Mouse (Mus musculus) testis, postnatal 14 days (tissue): Measurements from ENCODE around the gene Ulk4.
"Not testable (repeated sequence)": the region's sequence is repeated elsewhere in the genome, so short reads cannot be mapped to it uniquely, and the experiment has no call there.

Experiments used
- DNase-seq: peaks from one replicate; pipeline ENCODE4 v3.0.0; 2021; ENCODE audit warnings: low spot score

Ulk4 gene

GRCm38 (mm10) chr9:121061820-121062623 is 215.0 kb downstream of the Ulk4 start:
- DNase-seq = no peak

DNA sequence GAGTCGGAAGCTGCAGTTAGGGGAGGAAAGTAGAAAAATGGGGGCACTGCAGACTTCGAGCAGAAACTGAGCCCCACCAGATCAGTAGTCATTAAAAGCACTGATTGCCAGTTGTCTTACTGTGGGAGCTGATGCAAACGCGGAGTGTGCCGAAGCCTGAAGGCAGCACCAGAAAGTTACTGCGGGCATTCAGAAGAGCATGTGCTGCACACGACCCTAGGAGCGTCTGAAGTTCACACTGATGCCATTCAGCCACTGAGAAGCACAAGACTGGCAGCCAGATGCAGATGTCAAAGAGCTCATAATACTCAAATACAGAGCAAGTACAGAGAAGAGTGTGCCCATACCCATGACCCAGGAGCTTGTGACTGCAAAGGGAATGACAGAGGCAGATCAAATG is 216.7 kb downstream of the Ulk4 start:
- no peak for DNase-seq

GRCm38 (mm10) chr9:121059286-121059685 is 217.7 kb downstream of the Ulk4 start:
- no peak for DNase-seq

DNA sequence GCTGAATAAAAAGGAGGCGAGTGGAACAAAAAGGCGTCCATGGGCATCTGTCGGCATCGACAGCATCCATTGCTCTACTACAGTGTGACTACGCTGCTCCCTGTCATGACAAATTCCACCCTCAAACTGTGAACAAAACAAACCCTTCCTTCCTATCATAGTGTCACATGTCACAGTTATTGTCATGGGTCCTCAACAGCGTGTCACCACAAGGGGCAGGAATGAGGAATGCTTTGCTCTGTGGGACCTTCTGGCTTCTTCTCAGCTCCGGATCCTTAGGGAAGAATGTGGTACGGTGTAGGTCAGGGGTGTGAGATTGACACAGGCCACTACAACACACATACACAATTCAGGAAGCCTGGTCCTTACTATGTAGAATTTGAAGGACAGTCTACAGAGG is 218.5 kb downstream of the Ulk4 start:
- no peak for DNase-seq

DNA sequence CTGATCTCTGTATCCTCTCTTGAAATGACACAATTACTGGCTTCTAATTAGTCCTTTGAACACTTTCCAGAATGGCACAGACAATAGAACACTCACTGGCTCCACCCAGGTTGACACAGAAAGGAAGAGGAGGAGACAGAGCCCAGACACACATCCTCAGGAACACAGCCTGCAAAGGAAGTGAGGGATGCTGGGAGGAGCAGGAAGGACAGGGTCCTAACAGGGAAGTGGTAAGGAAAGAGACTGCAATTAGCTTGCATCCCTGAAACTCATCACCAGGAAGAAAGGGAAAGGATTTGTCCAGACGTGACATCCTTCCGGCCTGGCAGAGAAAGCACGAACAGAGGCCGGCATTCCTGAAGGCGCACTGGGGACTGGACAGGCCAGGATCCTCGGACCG is 218.9 kb downstream of the Ulk4 start:
- no peak for DNase-seq

- no peak for DNase-seq
Measured at GRCm38 (mm10) chr9:121057401-121057800, 219.6 kb downstream of the Ulk4 start.

DNA sequence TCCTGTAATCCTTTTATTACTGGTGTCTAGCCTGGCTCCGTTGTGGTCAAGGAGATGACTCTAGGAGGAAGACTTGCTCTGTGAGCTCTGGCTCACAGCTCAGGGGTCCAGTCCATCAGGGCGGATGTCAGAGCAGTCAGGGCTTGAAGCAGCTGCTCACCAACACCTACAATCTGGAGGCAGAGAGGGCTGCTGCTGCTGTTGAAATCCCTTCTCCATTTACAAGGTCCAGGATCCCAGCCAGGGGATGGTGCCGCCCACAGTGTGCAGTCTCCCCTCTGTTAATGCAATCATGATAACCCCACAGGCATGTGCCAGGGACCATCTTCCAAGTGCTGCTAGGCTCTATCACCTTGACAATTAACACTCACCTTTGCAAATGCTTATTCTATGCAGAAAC is 220.5 kb downstream of the Ulk4 start:
- DNase-seq = no peak

- no peak for DNase-seq
Measured at GRCm38 (mm10) chr9:121056036-121056435, 221.0 kb downstream of the Ulk4 start.

DNA sequence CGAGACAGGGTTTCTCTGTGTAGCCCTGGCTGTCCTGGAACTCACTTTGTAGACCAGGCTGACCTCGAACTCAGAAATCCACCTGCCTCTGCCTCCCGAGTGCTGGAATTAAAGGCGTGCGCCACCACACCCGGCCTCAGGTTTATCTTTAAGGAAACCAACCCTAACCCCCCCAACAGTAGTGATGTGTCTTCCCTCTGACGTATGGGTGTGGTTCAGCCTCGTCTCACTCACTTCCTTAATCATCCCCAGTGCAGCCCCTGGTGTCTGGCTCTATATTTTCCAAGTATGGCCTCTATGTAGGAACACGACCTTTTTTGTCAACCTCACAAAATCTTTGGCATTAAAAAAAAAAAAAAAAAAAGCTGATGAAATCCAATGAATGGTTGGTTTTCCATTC is 231.3 kb downstream of the Ulk4 start:
- DNase-seq = not testable (repeated sequence)

- no peak for DNase-seq
Measured at GRCm38 (mm10) chr9:121044471-121045206, 232.4 kb downstream of the Ulk4 start.

GRCm38 (mm10) chr9:121043021-121043420 is 234.0 kb downstream of the Ulk4 start:
- no peak for DNase-seq

- DNase-seq = no peak
Measured at GRCm38 (mm10) chr9:121038396-121038795, 238.6 kb downstream of the Ulk4 start.

- no peak for DNase-seq
Measured at GRCm38 (mm10) chr9:121037975-121038374, 239.0 kb downstream of the Ulk4 start.

GRCm38 (mm10) chr9:121035296-121035695 is 241.7 kb downstream of the Ulk4 start:
- DNase-seq = no peak

GRCm38 (mm10) chr9:121033596-121033995 is 243.4 kb downstream of the Ulk4 start:
- no peak for DNase-seq

DNA sequence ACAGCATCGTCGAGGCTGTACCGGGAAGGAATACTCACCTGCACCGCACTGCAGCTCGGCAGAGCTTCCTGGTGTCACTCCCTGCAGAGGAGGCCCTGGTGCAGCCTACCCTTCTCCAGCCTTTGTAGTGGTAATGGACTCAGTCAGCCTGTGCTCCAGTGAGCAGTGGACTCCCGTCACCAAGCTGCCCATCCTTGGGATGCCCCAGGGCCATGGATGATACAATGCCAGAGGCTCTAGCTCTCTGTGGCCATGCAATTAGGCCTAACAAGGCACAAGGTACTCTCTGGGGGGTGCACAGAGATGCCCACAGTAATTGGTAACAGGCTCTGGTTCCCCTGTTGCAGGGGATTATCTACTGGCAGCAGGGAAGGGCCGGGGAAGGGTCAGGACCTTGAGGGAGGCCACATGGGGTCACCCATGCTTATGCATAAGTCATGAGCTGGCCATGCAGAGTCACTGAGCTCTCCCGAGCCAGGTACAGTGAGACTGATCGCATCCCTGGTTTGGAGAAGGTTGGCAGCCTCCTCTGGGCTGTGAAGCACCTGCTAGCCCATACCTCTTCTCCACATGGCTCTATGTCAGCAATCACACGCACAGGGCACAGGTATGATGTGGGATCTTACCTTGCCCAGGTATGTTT is 244.6 kb downstream of the Ulk4 start:
- no peak for DNase-seq

DNA sequence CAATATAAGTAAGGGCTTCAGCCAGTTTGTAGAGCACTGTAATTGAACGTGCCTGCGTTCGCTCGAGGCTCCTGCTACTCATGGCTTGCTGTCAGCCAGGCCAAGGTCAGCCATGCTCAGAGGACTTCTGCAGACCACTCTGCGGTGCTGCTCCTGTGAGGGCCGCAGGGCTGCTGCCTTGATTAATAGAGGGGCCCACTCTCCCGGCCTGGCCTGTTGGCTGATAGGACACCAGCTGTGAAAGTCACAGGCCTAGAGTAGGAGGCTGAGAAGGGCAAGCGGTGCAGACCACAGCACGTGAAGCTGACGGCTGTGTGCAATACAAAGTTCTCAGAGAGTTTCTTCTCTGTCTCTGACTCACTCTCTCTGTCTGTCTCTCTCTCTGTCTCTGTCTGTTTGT is 246.0 kb downstream of the Ulk4 start:
- DNase-seq = no peak

DNA sequence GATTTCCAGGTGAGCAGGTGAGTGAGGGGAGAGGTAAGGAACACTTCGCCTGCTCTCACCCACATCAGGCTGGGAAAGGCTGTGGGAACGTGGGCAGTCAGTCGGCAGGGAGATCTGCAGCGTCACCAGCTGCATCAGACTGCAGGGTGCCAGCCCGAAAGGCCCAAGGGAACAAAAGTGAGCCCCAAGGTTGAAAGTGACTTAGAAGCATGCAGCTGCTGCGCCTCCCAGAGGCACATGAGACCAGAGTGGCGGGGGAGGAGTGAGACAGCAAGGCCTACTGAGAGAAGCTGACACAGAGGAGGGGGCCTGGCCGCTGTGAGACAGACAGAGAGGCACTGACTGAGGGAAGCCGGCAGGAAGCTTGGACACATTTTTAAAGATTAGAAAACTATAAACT is 247.2 kb downstream of the Ulk4 start:
- no peak for DNase-seq

- DNase-seq = no peak
Measured at GRCm38 (mm10) chr9:121023526-121024264, 253.3 kb downstream of the Ulk4 start.

GRCm38 (mm10) chr9:121020360-121020759 is 256.6 kb downstream of the Ulk4 start:
- DNase-seq = no peak

- no peak for DNase-seq
Measured at GRCm38 (mm10) chr9:121019932-121020331, 257.1 kb downstream of the Ulk4 start.
